Mouse (Mus musculus) Patski (cell line): Measurements from ENCODE around the gene Astn1. TPM values are rescaled to one million over a fixed set of nuclear protein-coding genes. Genes with fewer than 3 reads are reported as not detected.

Source experiments
- ATAC-seq: fragments of 100-300 bp; one replicate; pipeline ENCODE4 v1.8.0; 2021
- CTCF ChIA-PET: fragments of 350-600 bp; sonication (Branson Sonifier 250); formaldehyde crosslinking; loops from one replicate; lab custom pipeline; 2022; ENCODE audit warnings: inconsistent platforms; lab: Charles Lee
- POLR2A ChIA-PET: fragments of 350-600 bp; sonication (Branson Sonifier 250); formaldehyde crosslinking; loops from one replicate; lab custom pipeline; 2022; ENCODE audit warnings: antibody characterized with exemption, inconsistent platforms; lab: Charles Lee
- DNase-seq: peaks from one replicate; pipeline ENCODE4 v3.0.0-alpha.2; 2011; ENCODE audit warnings: low read depth, low spot score
- H3K27me3 ChIP-seq: fragments of 371-371 bp; one replicate; pipeline ENCODE4 v1.5.1; 2021
- CTCF ChIP-seq: fragments of 100-300 bp; IDR thresholded peaks from one replicate; pipeline ENCODE4 v1.5.1; 2021
- in situ Hi-C: fragments of 300-500 bp; cut with MboI; formaldehyde crosslinking; loops from 3 replicates; pipeline ENCODE4 v1.11.1; 2018; ENCODE audit warnings: low pct_unique_long_range_greater_than_20kb, mixed read lengths
- polyA plus RNA-seq: library from polyadenylated mRNA; unstranded; gene quantifications from one replicate; pipeline ENCODE4 v1.2.3, GENCODE M21; 2021

Gene Astn1
- polyA plus RNA-seq, 1 experiment from 2014 or later = not detected

- in situ Hi-C loops = loop anchor here (5.0 kb wide), 1 partner anchor 424 kb away; no protein-coding TSS in a partner anchor
- POLR2A ChIA-PET = no interaction called here
- no peak for ATAC-seq
- peak; percentile 76 for TF ChIP-seq CTCF
- CTCF ChIA-PET = interaction anchor here (0.7 to 3.0 kb wide), 9 partner anchors 9 to 422 kb away, joined by 3 to 26 read pairs (median 4); no protein-coding TSS in a partner anchor
- H3K27me3 ChIP-seq = no peaks in the 10 kb centered on the region
- no peak for DNase-seq
Measured at GRCm38 (mm10) chr1:158713301-158714095, 351.4 kb downstream of the Astn1 start.

DNA sequence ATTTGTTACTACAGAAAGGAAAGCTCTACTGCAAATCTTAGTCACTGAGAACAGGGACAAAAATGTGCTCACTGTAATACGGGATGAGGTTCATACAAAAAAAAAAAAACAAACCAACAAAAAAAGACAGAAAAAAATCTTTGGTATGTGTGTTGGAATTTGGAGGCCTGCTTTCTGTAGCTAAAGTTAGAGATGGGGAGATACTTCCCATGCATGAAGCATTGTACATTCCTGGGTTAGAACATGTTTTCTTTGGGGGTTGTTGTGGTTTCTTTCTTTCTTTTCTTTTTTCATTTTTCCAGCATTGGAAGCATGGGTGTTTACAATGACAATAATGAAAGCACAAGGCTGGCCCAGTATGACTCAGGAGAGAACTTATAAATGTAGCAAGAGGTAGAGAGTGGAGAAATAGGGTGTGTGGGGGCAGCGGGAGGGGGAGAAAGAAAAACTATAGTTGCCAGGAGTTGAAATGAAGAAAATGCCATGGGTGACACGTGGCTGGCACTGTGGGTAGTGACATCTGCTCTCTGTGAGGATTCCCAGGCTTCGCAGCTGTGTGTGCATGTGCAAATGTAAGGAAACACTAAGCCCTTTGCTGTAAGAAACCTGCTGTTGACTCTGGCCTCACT lies 370.9 kb downstream of the Astn1 start:
- peak; percentile 93 for ATAC-seq
- in situ Hi-C loops = no loop called here
- ChIA-PET CTCF (no interaction called here), POLR2A (interaction anchor here (0.5 kb wide), 1 partner anchor 1344 kb away, joined by 3 read pairs; no protein-coding TSS in a partner anchor)
- no peak for TF ChIP-seq CTCF
- no peak for DNase-seq
- H3K27me3 ChIP-seq = no peaks in the 10 kb centered on the region

- CTCF ChIA-PET = no interaction called here
- in situ Hi-C loops = no loop called here
- POLR2A ChIA-PET = no interaction called here
- TF ChIP-seq CTCF = no peak
- H3K27me3 ChIP-seq = no peaks in the 10 kb centered on the region
- no peak for ATAC-seq
- DNase-seq = no peak
Measured at GRCm38 (mm10) chr1:158739132-158739919, 377.3 kb downstream of the Astn1 start.

- in situ Hi-C loops = no loop called here
- DNase-seq (no peak), ATAC-seq (no peak)
- no peaks in the 10 kb centered on the region for H3K27me3 ChIP-seq
- ChIA-PET CTCF (no interaction called here), POLR2A (no interaction called here)
- TF ChIP-seq CTCF = no peak
Measured at GRCm38 (mm10) chr1:158740161-158740766, 378.2 kb downstream of the Astn1 start.

DNA sequence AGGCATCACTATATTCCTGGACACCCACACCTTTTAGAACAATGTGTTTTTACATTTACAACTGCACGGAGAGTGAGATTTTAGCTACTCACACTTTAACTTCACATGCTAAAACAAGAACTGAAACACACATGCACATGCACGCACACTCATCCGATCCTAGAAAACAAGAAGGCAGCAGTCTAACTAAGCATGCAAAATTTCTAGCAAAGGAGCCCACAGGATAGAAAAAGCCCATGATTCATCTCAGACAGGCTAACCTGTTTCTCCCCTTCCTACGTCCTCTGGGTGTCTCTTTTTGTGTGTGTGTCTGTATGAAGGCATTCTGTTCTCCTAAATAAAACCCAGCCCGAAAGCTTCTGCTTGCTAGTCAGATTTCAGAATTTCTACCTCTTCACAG lies 378.9 kb downstream of the Astn1 start:
- no peak for DNase-seq
- no peak for ATAC-seq
- CTCF ChIA-PET = no interaction called here
- H3K27me3 ChIP-seq = no peaks in the 10 kb centered on the region
- in situ Hi-C loops = no loop called here
- no peak for TF ChIP-seq CTCF
- POLR2A ChIA-PET = no interaction called here

Other genes starting within 250 kb of the Astn1 start
- gene Brinp2, start 5.9 kb upstream of the Astn1 start, polyA plus RNA-seq = not detected